ENCODE assay signal across 10 mouse cellular contexts in the genomic region with DNA sequence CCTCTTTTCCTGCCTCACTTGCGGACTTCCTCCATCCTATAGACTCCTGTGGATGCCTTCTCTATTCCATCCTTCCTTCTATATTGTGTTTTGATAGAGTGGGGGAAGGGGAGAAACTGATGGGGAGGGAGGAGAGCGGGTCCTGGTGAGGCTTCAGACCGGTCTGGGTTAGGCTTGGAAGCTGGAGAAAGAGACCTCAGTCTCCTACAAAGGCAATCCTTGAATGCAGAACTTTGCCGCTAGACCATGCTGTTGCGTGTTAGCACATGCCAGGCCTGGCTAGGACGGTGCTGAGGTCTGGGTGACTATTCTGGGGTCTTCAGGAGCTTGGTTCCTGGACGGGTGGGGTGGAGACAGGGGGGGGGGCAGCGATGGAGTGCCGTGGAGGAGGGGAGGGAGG. TPM values are rescaled to one million over a fixed set of nuclear protein-coding genes. Genes with fewer than 3 reads are reported as not detected.
DNase-seq lines count a peak whose midpoint lies in the region; ATAC-seq and TF ChIP-seq lines count a peak whose summit lies in the region.
"Had no signal": no experiment of that assay in that cellular context is flagged by ENCODE, and none has a peak within 500 bp of the region (broad histone marks: within the 10 kb centered on the region; RNA-seq: fewer than 3 reads in every experiment).

No protein-coding gene starts in this region.

- peaks cover 45% of the 10 kb centered on the region for H3K27me3 ChIP-seq in limb, embryonic 13.5 days

- peak overlapping the region; percentile 70 for H3K9ac ChIP-seq in limb, embryonic 13.5 days

- DNase-seq in gastrocnemius, adult 2 months = no peak
- no peak for DNase-seq in gastrocnemius, postnatal 10 days
- peak; percentile 18 for DNase-seq in retina, embryonic 14.5 days (ENCODE audit: low spot score)
- DNase-seq in retina, postnatal 1 day = no peak
- no peak for DNase-seq in thymus, postnatal 14 days
- DNase-seq in cerebellum, postnatal 14 days = no peak
- no peak for DNase-seq in cerebellum, adult 18-20 months

- no peaks in the 10 kb centered on the region for H3K36me3 ChIP-seq in limb, embryonic 13.5 days

- peak overlapping the region; percentile 77 for H3K4me3 ChIP-seq in gastrocnemius, adult 2 months
- peak overlapping the region; percentile 57 for H3K4me3 ChIP-seq in limb, embryonic 13.5 days

- no peak for ATAC-seq in limb, embryonic 13.5 days (ENCODE audit: low FRiP score, low read depth)
- ATAC-seq: inflammation-experienced regulatory T-cells, adult 6 months had no signal

- peak overlapping the region; percentile 75 for H3K4me2 ChIP-seq in limb, embryonic 13.5 days (replicated peaks)

- WGBS in limb, embryonic 13.5 days = 5% methylated on average over 8 of the region's 9 CpGs

- TF ChIP-seq CTCF in gastrocnemius, adult 2 months (IDR thresholded peaks at IDR 0.05) = no peak

- peaks cover 18% of the 10 kb centered on the region for H3K4me1 ChIP-seq in limb, embryonic 13.5 days

- intact Hi-C loops in gastrocnemius, adult 2 months (cut with DNase I) = no loop called here

- H3K27ac ChIP-seq in gastrocnemius, adult 2 months = no peak overlapping the region
- no peak overlapping the region for H3K27ac ChIP-seq in limb, embryonic 13.5 days

- H3K9me3 ChIP-seq in limb, embryonic 13.5 days = no peaks in the 10 kb centered on the region

RNA-seq across cellular contexts. Expression of a gene that starts 0.7 kb away (rescaled TPM):
- total RNA-seq in gastrocnemius, adult 2 months (2021) = under 1 TPM; 0.06 to 0.08 TPM
- total RNA-seq in gastrocnemius, postnatal 10 days (2021) = under 1 TPM; 0.38 to 0.43 TPM
- polyA plus RNA-seq in limb, embryonic 13.5 days (2015; fragmentation: Nextera tagmentation; extraction: Ambion mirVana) = 1.2 and 1.3 TPM in 2 replicates
- total RNA-seq: common myeloid progenitor, adult 5-6 weeks had no signal
- polyA plus RNA-seq: inflammation-experienced regulatory T-cells, adult 6 months had no signal
